Mouse (Mus musculus) megakaryocyte, embryonic 14.5 days (primary cell): ENCODE results near the gene Ppp4r3a.
"Not testable (repeated sequence)": the region's sequence is repeated elsewhere in the genome, so short reads cannot be mapped to it uniquely, and the experiment has no call there.

Source experiments
- FLI1 ChIP-seq: IDR thresholded peaks from 2 replicates; pipeline ENCODE4 v1.6.1; 2012; ENCODE audit warnings: low read length, inconsistent platforms, mixed read lengths
- GATA1 ChIP-seq: IDR thresholded peaks from 3 replicates; pipeline ENCODE4 v1.6.1; 2012; ENCODE audit warnings: mixed read lengths, low read length, inconsistent platforms, borderline replicate concordance

DNA sequence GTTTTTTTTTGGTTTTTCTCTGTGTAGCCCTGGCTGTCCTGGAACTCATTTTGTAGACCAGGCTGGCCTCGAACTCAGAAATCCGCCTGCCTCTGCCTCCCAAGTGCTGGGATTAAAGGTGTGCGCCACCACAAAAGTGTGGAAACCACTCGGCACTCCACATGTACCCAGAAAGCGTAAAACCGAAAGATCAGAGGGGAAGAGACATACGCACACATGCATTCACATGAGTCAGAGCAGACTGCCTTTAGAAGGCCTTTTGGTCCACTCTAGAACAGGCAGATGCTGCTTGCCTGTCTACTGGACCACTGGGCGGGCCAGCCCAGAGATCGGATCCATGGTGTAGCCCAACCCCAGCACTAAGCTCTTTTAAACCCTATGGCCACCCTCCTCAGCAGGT is 69.8 kb downstream of the Ppp4r3a start:
- not testable (repeated sequence) for TF ChIP-seq GATA1, FLI1
